In genomic region chr11:71005046-71005445, GRCm38 (mm10) we compare ENCODE assay signal across 8 mouse cellular contexts. TPM values are rescaled to one million over a fixed set of nuclear protein-coding genes. Genes with fewer than 3 reads are reported as not detected.
DNase-seq lines count a peak whose midpoint lies in the region; ATAC-seq and TF ChIP-seq lines count a peak whose summit lies in the region.

No protein-coding gene starts in this region.

- H3K9me3 ChIP-seq in embryonic facial prominence, embryonic 11.5 days (replicated peaks; ENCODE audit: control insufficient read depth, low read length), result no peaks in the 10 kb centered on the region

- peak; percentile 53 for DNase-seq in liver, adult 2 months (ENCODE audit: extremely low read depth, low read depth, low spot score)
- no peak for DNase-seq in liver
- DNase-seq in embryonic facial prominence, embryonic 11.5 days (ENCODE audit: low spot score), result peak; percentile 7
- peak; percentile 52 for DNase-seq in induced T-regulatory cell, adult 2 months (ENCODE audit: low read depth)
- peak; percentile 48 for DNase-seq in naive thymus-derived CD4-positive, alpha-beta T cell, adult 2 months (ENCODE audit: low read depth)
- DNase-seq in layer of hippocampus, adult 18-20 months (ENCODE audit: low spot score in 2 of 2), result no peak
- no peak for DNase-seq in right cerebral cortex, postnatal 36 days (ENCODE audit: low spot score in 2 of 2)
- no peak for DNase-seq in thymus, adult 2 months

- H3K9ac ChIP-seq in liver, adult 2 months (ENCODE audit: low read depth, low read length), result no peak overlapping the region
- 0 out of 2 replicates have a peak overlapping the region, but pooled peaks have one; percentile 15 for H3K9ac ChIP-seq in embryonic facial prominence, embryonic 11.5 days (replicated peaks; ENCODE audit: low read length)

- no peak overlapping the region for H3K4me2 ChIP-seq in embryonic facial prominence, embryonic 11.5 days (ENCODE audit: low read depth, low read length)

- no peak for ATAC-seq in embryonic facial prominence, embryonic 11.5 days (replicated peaks; ENCODE audit: insufficient number of reproducible peaks, low FRiP score, low TSS enrichment, low read depth)

- peaks cover 7% of the 10 kb centered on the region; the same call in 1 of the 2 replicates for H3K79me2 ChIP-seq in liver, adult 2 months (ENCODE audit: control insufficient read depth, insufficient read depth, low read length)

- H3K27ac ChIP-seq in liver, adult 2 months (replicated peaks; ENCODE audit: insufficient read depth, low read depth, low read length), result peak overlapping the region; percentile 64
- H3K27ac ChIP-seq in embryonic facial prominence, embryonic 11.5 days (replicated peaks; ENCODE audit: low read depth, low read length), result no peak overlapping the region
- H3K27ac ChIP-seq in thymus, adult 2 months (ENCODE audit: control insufficient read depth, insufficient read depth, low read length), result no peak overlapping the region

- H3K4me1 ChIP-seq in liver, adult 2 months (ENCODE audit: control insufficient read depth, insufficient read depth, low read length), result peaks cover 22% of the 10 kb centered on the region
- no peaks in the 10 kb centered on the region for H3K4me1 ChIP-seq in embryonic facial prominence, embryonic 11.5 days (ENCODE audit: control insufficient read depth, insufficient read depth, low read length)
- H3K4me1 ChIP-seq in thymus, adult 2 months (replicated peaks; ENCODE audit: control insufficient read depth, insufficient read depth, low read length), result peaks cover 8% of the 10 kb centered on the region; the same call in 1 of the 2 replicates

- H3K36me3 ChIP-seq in liver, adult 2 months (ENCODE audit: control insufficient read depth, insufficient read depth, low read length), result peaks cover 23% of the 10 kb centered on the region
- H3K36me3 ChIP-seq in embryonic facial prominence, embryonic 11.5 days (replicated peaks; ENCODE audit: control insufficient read depth, insufficient read depth, low read depth, low read length), result no peaks in the 10 kb centered on the region
- H3K36me3 ChIP-seq in thymus, adult 2 months (ENCODE audit: control insufficient read depth, insufficient read depth, low read length), result peaks cover 4% of the 10 kb centered on the region; the same call in 1 of the 2 replicates

- TF ChIP-seq POLR2A in liver, adult 2 months (IDR thresholded peaks at IDR 0.05; ENCODE audit: extremely low read depth, insufficient read depth, low read length), result no peak
- no peak for TF ChIP-seq POLR2A in thymus, adult 2 months (IDR thresholded peaks at IDR 0.05; ENCODE audit: control insufficient read depth, extremely low read depth, insufficient read depth, low read length, poor library complexity)

- H3K27me3 ChIP-seq in liver, adult 2 months (ENCODE audit: control insufficient read depth, insufficient read depth, low read length), result no peaks in the 10 kb centered on the region
- H3K27me3 ChIP-seq in embryonic facial prominence, embryonic 11.5 days (ENCODE audit: control insufficient read depth, insufficient read depth, low read length), result no peaks in the 10 kb centered on the region
- no peaks in the 10 kb centered on the region for H3K27me3 ChIP-seq in thymus, adult 2 months (ENCODE audit: control insufficient read depth, insufficient read depth, low read length)

- no peak overlapping the region for H3K4me3 ChIP-seq in liver, adult 2 months (ENCODE audit: insufficient read depth, low read depth, low read length)
- peak overlapping the region; percentile 19 for H3K4me3 ChIP-seq in embryonic facial prominence, embryonic 11.5 days (ENCODE audit: low read depth, low read length)
- H3K4me3 ChIP-seq in thymus, adult 2 months (ENCODE audit: control insufficient read depth, insufficient read depth, low read length), result no peak overlapping the region

- 28% methylated on average over 5 of the region's 5 CpGs for WGBS in liver, adult 2 months
- 65% methylated on average over 5 of the region's 5 CpGs for WGBS in embryonic facial prominence, embryonic 11.5 days
- 42% methylated on average over 5 of the region's 5 CpGs for WGBS in thymus, adult 2 months

- no peak for TF ChIP-seq CTCF in liver, adult 2 months (IDR thresholded peaks at IDR 0.05; ENCODE audit: low read depth, low read length)
- no peak for TF ChIP-seq CTCF in thymus, adult 2 months (IDR thresholded peaks at IDR 0.05; ENCODE audit: borderline replicate concordance, control insufficient read depth, extremely low read depth, insufficient read depth, low read length, poor library complexity)

RNA-seq across cellular contexts. Expression of gene Dhx33, which starts 0.8 kb away (rescaled TPM):
- total RNA-seq in liver, adult 2 months (2014; rRNA removed), result 7.8 and 9.0 TPM in 2 replicates
- polyA plus RNA-seq in liver, adult 2 months (2012; rRNA removed), result 13.8 and 22.0 TPM in 2 replicates
- polyA plus RNA-seq in embryonic facial prominence, embryonic 11.5 days (2014; fragmentation: Nextera tagmentation; extraction: Ambion mirVana), result 24.8 and 25.5 TPM in 2 replicates
- total RNA-seq in layer of hippocampus, adult 18-20 months (2021), result 10 to 100 TPM; 62.4 to 63.8 TPM
- polyA plus RNA-seq in thymus, adult 2 months (2012; rRNA removed), result 26.4 and 28.4 TPM in 2 replicates

RNA-seq across cellular contexts. Expression of gene Mis12, which starts 14.4 kb away (rescaled TPM):
- total RNA-seq in liver, adult 2 months (2014; rRNA removed), result 7.8 and 9.7 TPM in 2 replicates
- polyA plus RNA-seq in liver, adult 2 months (2012; rRNA removed), result 2.7 and 3.0 TPM in 2 replicates
- 58.8 and 64.9 TPM in 2 replicates for polyA plus RNA-seq in embryonic facial prominence, embryonic 11.5 days (2014; fragmentation: Nextera tagmentation; extraction: Ambion mirVana)
- total RNA-seq in layer of hippocampus, adult 18-20 months (2021), result 10 to 100 TPM; 17.7 to 19.5 TPM
- polyA plus RNA-seq in thymus, adult 2 months (2012; rRNA removed), result 8.6 and 10.0 TPM in 2 replicates

RNA-seq across cellular contexts. Expression of gene Derl2, which starts 14.6 kb away (rescaled TPM):
- 56.4 and 59.0 TPM in 2 replicates for total RNA-seq in liver, adult 2 months (2014; rRNA removed)
- 49.4 and 58.5 TPM in 2 replicates for polyA plus RNA-seq in liver, adult 2 months (2012; rRNA removed)
- polyA plus RNA-seq in embryonic facial prominence, embryonic 11.5 days (2014; fragmentation: Nextera tagmentation; extraction: Ambion mirVana), result 43.3 and 47.7 TPM in 2 replicates
- 10 to 100 TPM; 26.7 to 27.6 TPM for total RNA-seq in layer of hippocampus, adult 18-20 months (2021)
- polyA plus RNA-seq in thymus, adult 2 months (2012; rRNA removed), result 12.5 and 14.1 TPM in 2 replicates

RNA-seq across cellular contexts. Expression of gene C1qbp, which starts 22.2 kb away (rescaled TPM):
- total RNA-seq in liver, adult 2 months (2014; rRNA removed), result 39.0 and 51.7 TPM in 2 replicates
- polyA plus RNA-seq in liver, adult 2 months (2012; rRNA removed), result 128 and 152 TPM in 2 replicates
- 274 TPM in 2 replicates for polyA plus RNA-seq in embryonic facial prominence, embryonic 11.5 days (2014; fragmentation: Nextera tagmentation; extraction: Ambion mirVana)
- 100 to 1,000 TPM in 1 of 2 experiments, 10 to 100 TPM in 1; 98.4 to 107 TPM for total RNA-seq in layer of hippocampus, adult 18-20 months (2021)
- 132 and 253 TPM in 2 replicates for polyA plus RNA-seq in thymus, adult 2 months (2012; rRNA removed)

RNA-seq across cellular contexts. Expression of gene 6330403K07Rik, which starts 28.3 kb away (rescaled TPM):
- 0.20 TPM in 1 of 2 replicates, not detected in the other for total RNA-seq in liver, adult 2 months (2014; rRNA removed)
- not detected in 2 replicates for polyA plus RNA-seq in liver, adult 2 months (2012; rRNA removed)
- polyA plus RNA-seq in embryonic facial prominence, embryonic 11.5 days (2014; fragmentation: Nextera tagmentation; extraction: Ambion mirVana), result 82.8 and 92.3 TPM in 2 replicates
- 100 to 1,000 TPM; 215 to 252 TPM for total RNA-seq in layer of hippocampus, adult 18-20 months (2021)
- 0.84 and 1.2 TPM in 2 replicates for polyA plus RNA-seq in thymus, adult 2 months (2012; rRNA removed)

Comparison
In these comparisons a context has a peak if more than half of its experiments do, and no peak if none do; other contexts are left out.
1. DNase-seq: peak in liver, adult 2 months (single experiment), embryonic facial prominence, embryonic 11.5 days (single experiment), induced T-regulatory cell, adult 2 months (single experiment) and naive thymus-derived CD4-positive, alpha-beta T cell, adult 2 months (single experiment); none in liver (single experiment), layer of hippocampus, adult 18-20 months (0 of 2), right cerebral cortex, postnatal 36 days (0 of 2) and thymus, adult 2 months (single experiment).